Mouse (Mus musculus): ENCODE data around the gene Mnd1. TPM values are rescaled to one million over a fixed set of nuclear protein-coding genes. Genes with fewer than 3 reads are reported as not detected.
A peak's percentile ranks its signal among the peaks of the same experiment; 100 is the strongest.

Gene Mnd1
- 12.5 and 14.9 TPM in 2 replicates for polyA plus RNA-seq (2015; fragmentation: Nextera tagmentation; extraction: Ambion mirVana)

GRCm38 (mm10) chr3:84155558-84156006 lies at the start of gene Mnd1:
TSS of gene Mnd1 (minus strand) at chr3:84155786.
- peak; percentile 93 for DNase-seq (ENCODE audit: low spot score)

GRCm38 (mm10) chr3:84204640-84205039 lies 49.1 kb upstream of the Mnd1 start:
- no peak for DNase-seq (ENCODE audit: low spot score)

GRCm38 (mm10) chr3:84200559-84201420 lies 45.2 kb upstream of the Mnd1 start:
- DNase-seq (ENCODE audit: low spot score), result no peak

- no peak for DNase-seq (ENCODE audit: low spot score)
Measured at GRCm38 (mm10) chr3:84199516-84199915, 43.9 kb upstream of the Mnd1 start.

GRCm38 (mm10) chr3:84198229-84198628 lies 42.6 kb upstream of the Mnd1 start:
- DNase-seq (ENCODE audit: low spot score), result no peak

GRCm38 (mm10) chr3:84193881-84194280 lies 38.3 kb upstream of the Mnd1 start:
- DNase-seq (ENCODE audit: low spot score), result no peak

GRCm38 (mm10) chr3:84191141-84191881 lies 35.7 kb upstream of the Mnd1 start:
- DNase-seq (ENCODE audit: low spot score), result no peak

GRCm38 (mm10) chr3:84190513-84191061 lies 35.0 kb upstream of the Mnd1 start:
- DNase-seq (ENCODE audit: low spot score), result peak; percentile 20

- DNase-seq (ENCODE audit: low spot score), result no peak
Measured at GRCm38 (mm10) chr3:84189629-84190173, 34.1 kb upstream of the Mnd1 start.

- DNase-seq (ENCODE audit: low spot score), result no peak
Measured at GRCm38 (mm10) chr3:84181717-84182116, 26.1 kb upstream of the Mnd1 start.

GRCm38 (mm10) chr3:84181102-84181501 lies 25.5 kb upstream of the Mnd1 start:
- no peak for DNase-seq (ENCODE audit: low spot score)

GRCm38 (mm10) chr3:84180304-84180703 lies 24.7 kb upstream of the Mnd1 start:
- DNase-seq (ENCODE audit: low spot score), result no peak

- DNase-seq (ENCODE audit: low spot score), result no peak
Measured at GRCm38 (mm10) chr3:84177834-84178233, 22.2 kb upstream of the Mnd1 start.

- DNase-seq (ENCODE audit: low spot score), result peak; percentile 74
Measured at GRCm38 (mm10) chr3:84175337-84176315, 20.0 kb upstream of the Mnd1 start.

- DNase-seq (ENCODE audit: low spot score), result no peak
Measured at GRCm38 (mm10) chr3:84173581-84174154, 18.1 kb upstream of the Mnd1 start, which contains the start of gene Gm6525. TSS of gene Gm6525 (plus strand) at chr3:84174104.

- no peak for DNase-seq (ENCODE audit: low spot score)
Measured at GRCm38 (mm10) chr3:84172406-84172805, 16.8 kb upstream of the Mnd1 start.

- DNase-seq (ENCODE audit: low spot score), result peak; percentile 26
Measured at GRCm38 (mm10) chr3:84169393-84170005, 13.9 kb upstream of the Mnd1 start.

- no peak for DNase-seq (ENCODE audit: low spot score)
Measured at GRCm38 (mm10) chr3:84168943-84169342, 13.4 kb upstream of the Mnd1 start.

GRCm38 (mm10) chr3:84166073-84166472 lies 10.5 kb upstream of the Mnd1 start:
- DNase-seq (ENCODE audit: low spot score), result no peak

- DNase-seq (ENCODE audit: low spot score), result no peak
Measured at GRCm38 (mm10) chr3:84165391-84165790, 9.8 kb upstream of the Mnd1 start.
